Mouse (Mus musculus) adrenal gland, postnatal 4 days (tissue): ENCODE results near the gene Ddb2. TPM values are rescaled to one million over a fixed set of nuclear protein-coding genes. Genes with fewer than 3 reads are reported as not detected.

Experiments used
- DNase-seq, 2 experiments: peaks; one replicate each; pipeline ENCODE4 v3.0.0; 2021 to 2022; ENCODE audit warnings: low spot score in 2 of 2, mixed read lengths in 2 of 2
- long read RNA-seq, 2 experiments: library from polyadenylated mRNA; stranded (forward); transcript quantifications; one replicate each; pipeline ENCODE4 v2.0.0; 2021
- total RNA-seq, 2 experiments: library from RNA; stranded (reverse); gene quantifications; 2 replicates each; pipeline ENCODE4 v1.2.3; 2021

Gene Ddb2
- 10 to 100 TPM; 19.1 to 19.7 TPM for total RNA-seq
- long read RNA-seq, experiment 1, transcript Ddb2-202 (9 exons, 2,228 nt), result major isoform, 6 of 13 reads
- long read RNA-seq, experiment 1, partial matches to known transcripts, result 1 of 13 reads
- long read RNA-seq, experiment 1, other reads (novel, unspliced or antisense), result 3 of 13 reads
- long read RNA-seq, experiment 2, partial matches to known transcripts, result 0 of 13 reads
- long read RNA-seq, experiment 2, other reads (novel, unspliced or antisense), result 6 of 13 reads

GRCm38 (mm10) chr2:91236601-91237510 lies at the start of gene Ddb2:
Gene Ddb2 (minus strand): TSS chr2:91236982.
- peak; percentile 81 to 95 for DNase-seq

- DNase-seq, result peak; percentile 57 to 73
These were observed 49.2 kb upstream of the Ddb2 start for GRCm38 (mm10) chr2:91285885-91286505.

DNA sequence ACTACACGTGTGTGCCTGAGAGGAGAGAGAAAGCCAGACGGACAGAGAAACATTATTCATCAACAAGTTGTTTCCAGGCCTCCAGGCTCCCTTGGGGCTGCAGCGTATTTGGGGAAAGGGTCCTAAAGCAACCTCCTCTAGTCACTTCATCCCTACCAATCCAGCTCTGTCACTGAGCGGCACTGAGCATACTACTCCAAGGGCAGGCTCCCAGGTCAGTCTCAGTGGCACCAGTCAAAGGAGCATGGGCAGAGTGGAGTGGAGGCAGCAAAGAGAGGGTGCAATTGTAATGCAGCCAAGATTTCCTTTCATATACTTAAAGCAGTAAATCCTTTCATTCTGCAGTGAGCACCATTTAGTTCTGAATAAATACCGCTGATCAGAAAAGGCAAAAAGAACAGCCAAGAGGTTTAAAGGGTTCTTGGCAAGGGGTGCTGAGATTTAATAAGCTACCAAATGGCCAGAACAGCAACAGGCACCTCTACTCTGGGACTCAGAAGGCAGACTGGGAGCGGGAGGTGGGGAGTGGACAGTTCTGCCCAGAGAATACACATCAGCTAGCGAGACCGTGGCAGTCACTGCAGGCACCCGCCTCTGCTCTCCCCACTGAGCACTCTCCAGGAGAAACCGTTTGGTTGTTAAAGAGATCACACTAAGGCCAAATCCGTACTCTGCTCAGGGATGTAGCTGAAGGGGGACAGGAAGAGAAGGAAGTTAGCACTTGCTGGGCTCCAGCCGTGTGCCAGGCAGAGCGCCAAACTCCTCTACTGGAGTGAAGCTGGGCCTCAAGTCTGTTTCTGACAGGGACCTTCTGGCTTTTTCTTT lies 47.8 kb upstream of the Ddb2 start:
- DNase-seq, result no peak

DNA sequence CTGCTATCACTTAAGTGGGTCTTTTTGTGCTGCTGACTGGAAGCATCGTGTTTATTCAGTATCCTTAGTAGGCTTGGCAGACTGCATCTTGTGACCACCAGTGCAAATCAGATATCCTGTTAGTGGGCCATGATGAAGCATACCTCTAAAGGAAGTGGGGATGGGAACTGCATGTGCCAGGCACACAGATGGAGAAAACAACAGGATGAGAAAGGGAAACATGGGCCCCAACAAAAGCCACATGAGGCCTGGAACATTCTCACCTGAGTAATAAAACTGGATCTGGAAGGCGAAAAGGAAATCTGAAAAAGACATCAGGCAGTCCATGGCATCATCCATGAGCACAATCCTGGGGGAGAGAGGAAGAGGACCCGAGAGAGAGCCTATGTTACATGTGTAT lies 47.2 kb upstream of the Ddb2 start:
- no peak for DNase-seq

GRCm38 (mm10) chr2:91281366-91281765 lies 44.6 kb upstream of the Ddb2 start:
- DNase-seq, result no peak

GRCm38 (mm10) chr2:91279372-91279755 lies 42.6 kb upstream of the Ddb2 start:
- no peak for DNase-seq

GRCm38 (mm10) chr2:91278749-91279371 lies 42.1 kb upstream of the Ddb2 start:
- no peak for DNase-seq

- no peak for DNase-seq
These were observed 32.9 kb upstream of the Ddb2 start for GRCm38 (mm10) chr2:91269687-91270133.

DNA sequence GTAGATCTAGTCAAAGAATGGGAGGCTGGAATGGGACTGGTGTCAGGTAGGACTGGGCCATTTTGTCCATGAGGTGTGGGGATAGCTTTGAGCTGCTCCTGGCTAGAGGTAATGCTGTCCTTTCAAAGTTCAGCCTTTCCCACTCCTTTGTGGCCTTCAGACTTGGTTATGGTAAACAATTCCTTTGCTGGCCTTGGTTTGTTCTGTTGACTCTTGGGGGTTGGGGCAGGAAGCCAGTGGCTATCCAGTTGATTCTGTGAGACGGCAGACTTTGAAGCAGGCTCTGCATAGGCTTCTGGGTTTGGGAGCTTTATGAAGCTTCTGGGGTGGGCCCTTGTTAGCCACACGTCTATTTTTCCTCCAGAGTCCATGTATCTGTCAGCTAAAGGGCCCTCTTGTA lies 31.9 kb upstream of the Ddb2 start:
- no peak for DNase-seq

GRCm38 (mm10) chr2:91268042-91268441 lies 31.3 kb upstream of the Ddb2 start:
- DNase-seq, result no peak

DNA sequence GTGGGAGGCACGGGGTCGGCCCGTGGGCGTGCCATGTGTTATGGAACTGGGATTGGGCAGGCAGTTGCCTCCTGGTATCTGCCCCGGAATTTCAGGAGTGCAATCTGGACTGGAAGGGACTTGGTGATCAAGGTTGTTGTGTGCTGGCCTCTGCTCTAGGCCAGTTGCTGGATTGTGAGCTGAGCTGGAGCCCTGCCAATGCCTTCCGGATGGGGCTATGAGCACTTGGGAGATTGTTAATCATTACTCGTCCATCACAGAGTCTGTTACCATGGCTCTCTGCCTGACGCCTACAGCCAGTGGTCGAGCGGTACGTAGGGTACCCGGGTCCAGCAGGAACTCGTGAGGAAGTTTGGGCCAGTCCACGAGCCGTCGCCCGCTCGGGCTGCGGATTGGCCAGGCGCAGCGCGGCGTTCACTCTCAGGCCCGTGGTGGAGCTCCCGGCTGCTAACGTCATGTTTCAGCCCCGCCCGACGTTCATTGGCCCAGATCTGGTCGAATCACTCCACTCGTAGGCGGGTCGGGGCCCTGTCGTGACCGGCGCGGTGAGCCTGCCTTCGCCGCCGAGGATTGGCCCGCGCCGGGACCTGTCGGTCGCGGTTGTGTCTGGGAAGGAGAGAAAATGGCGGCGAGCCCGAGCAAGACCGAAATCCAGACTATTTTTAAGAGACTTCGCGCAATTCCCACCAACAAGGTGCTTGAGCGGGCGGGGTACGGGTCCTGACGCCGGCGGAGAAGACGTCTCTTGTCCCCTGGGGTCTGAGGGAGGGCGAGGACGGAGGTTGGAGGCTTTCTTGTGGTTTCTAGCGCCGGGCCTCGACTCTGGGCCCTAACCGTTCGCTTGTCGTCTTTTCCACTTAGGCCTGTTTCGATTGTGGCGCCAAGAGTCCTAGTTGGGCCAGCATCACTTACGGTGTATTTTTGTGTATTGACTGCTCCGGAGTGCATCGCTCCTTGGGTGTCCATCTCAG lies 28.2 kb upstream of the Ddb2 start, which contains the start of gene Arfgap2:
Arfgap2 (plus strand) TSS at position 264 of the 971 bp plus-strand sequence.
- DNase-seq, result peak; percentile 93 to 97

GRCm38 (mm10) chr2:91263692-91264660 lies 27.2 kb upstream of the Ddb2 start:
- DNase-seq, result no peak

DNA sequence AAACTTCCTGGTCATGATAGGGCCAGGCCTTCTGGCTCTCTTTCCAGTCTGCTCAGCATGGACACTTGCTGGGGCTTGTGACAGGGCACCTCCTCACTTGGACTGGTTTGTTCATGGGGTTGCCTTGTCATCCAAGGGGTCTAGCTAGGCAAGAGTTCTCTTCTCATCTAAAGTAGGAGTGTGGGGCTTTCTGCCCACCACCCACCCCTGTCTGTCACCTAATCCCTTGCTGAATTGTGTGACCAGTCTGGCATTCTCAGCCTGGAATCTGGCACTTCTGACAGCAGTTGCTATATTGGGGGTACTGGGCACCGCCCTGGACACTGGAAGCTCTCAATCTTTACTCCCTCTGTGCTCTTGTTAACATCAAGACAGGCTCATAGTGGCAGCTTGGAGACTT lies 22.7 kb upstream of the Ddb2 start:
- DNase-seq, result no peak

GRCm38 (mm10) chr2:91258830-91259229 lies 22.0 kb upstream of the Ddb2 start:
- DNase-seq, result no peak

DNA sequence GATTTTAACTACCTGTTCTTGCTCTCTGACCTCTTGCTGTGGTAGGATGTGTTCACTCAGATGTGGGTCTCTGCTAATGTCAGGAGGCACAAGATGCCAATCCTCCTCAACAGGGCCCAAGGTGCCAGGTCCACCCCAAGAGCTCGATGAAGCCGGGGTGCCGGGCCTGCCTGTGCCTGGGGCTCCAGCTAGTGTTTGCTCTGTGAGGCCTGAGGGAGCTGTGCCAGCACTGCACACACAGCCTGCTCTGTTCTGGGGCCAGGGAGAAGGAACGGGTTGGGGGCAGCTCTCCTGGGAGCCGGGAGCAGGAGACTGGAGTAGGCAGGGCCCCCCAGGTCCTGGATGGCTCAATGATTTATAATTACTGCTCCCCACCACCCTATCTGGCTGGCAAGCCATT lies 21.3 kb upstream of the Ddb2 start:
- no peak for DNase-seq

GRCm38 (mm10) chr2:91257126-91257980 lies 20.6 kb upstream of the Ddb2 start:
- no peak for DNase-seq
